Mouse (Mus musculus): ENCODE measurements around the gene Ndrg2. TPM values are rescaled to one million over a fixed set of nuclear protein-coding genes. Genes with fewer than 3 reads are reported as not detected.
"Not testable (repeated sequence)": the region's sequence is repeated elsewhere in the genome, so short reads cannot be mapped to it uniquely, and the experiment has no call there.

The Ndrg2 gene
- polyA plus RNA-seq, 1 experiment: 251 TPM

- H3K4me1 ChIP-seq (ENCODE audit: control insufficient read depth, insufficient read depth, low read length): peaks cover 2% of the 10 kb centered on the region; the same call in 1 of the 2 replicates
- under 1% methylated on average over 14 of the region's 14 CpGs for WGBS
- no peak for DNase-seq
- peak overlapping the region; percentile 89 for H3K4me3 ChIP-seq (replicated peaks; ENCODE audit: extremely low read depth, low read depth, low read length)
- TF ChIP-seq CTCF (IDR thresholded peaks at IDR 0.05; ENCODE audit: insufficient read depth, low read length) (no peak), POLR2A (IDR thresholded peaks at IDR 0.05; ENCODE audit: borderline replicate concordance, extremely low read depth, low read depth, low read length) (no peak)
These were observed 29.9 kb downstream of the Ndrg2 start for GRCm38 (mm10) chr14:51884031-51884544.

- no peak for TF ChIP-seq POLR2A (IDR thresholded peaks at IDR 0.05; ENCODE audit: borderline replicate concordance, extremely low read depth, low read depth, low read length)
- 0 out of 2 replicates have a peak, but pooled peaks have one; percentile 12 for TF ChIP-seq CTCF (IDR thresholded peaks at IDR 0.05; ENCODE audit: insufficient read depth, low read length)
- peak; percentile 60 for DNase-seq
- Histone ChIP-seq H3K4me3 (replicated peaks; ENCODE audit: extremely low read depth, low read depth, low read length) (peak overlapping the region; percentile 89), H3K4me1 (ENCODE audit: control insufficient read depth, insufficient read depth, low read length) (peaks cover 2% of the 10 kb centered on the region; the same call in 1 of the 2 replicates)
- 0% methylated on average over 4 of the region's 4 CpGs for WGBS
These were observed 30.4 kb downstream of the Ndrg2 start for GRCm38 (mm10) chr14:51883527-51884030.

- H3K4me1 ChIP-seq (ENCODE audit: control insufficient read depth, insufficient read depth, low read length): no peaks in the 10 kb centered on the region
- H3K4me3 ChIP-seq (replicated peaks; ENCODE audit: extremely low read depth, low read depth, low read length): no peak overlapping the region
- no peak for DNase-seq
- WGBS: 70% methylated on average over 3 of the region's 3 CpGs
- TF ChIP-seq POLR2A (IDR thresholded peaks at IDR 0.05; ENCODE audit: borderline replicate concordance, extremely low read depth, low read depth, low read length): no peak
- TF ChIP-seq CTCF (IDR thresholded peaks at IDR 0.05; ENCODE audit: insufficient read depth, low read length): no peak
These were observed 36.4 kb downstream of the Ndrg2 start for GRCm38 (mm10) chr14:51877517-51877916.

GRCm38 (mm10) chr14:51871741-51872140, 42.2 kb downstream of the Ndrg2 start:
- Histone ChIP-seq H3K4me3 (replicated peaks; ENCODE audit: extremely low read depth, low read depth, low read length) (no peak overlapping the region), H3K4me1 (ENCODE audit: control insufficient read depth, insufficient read depth, low read length) (no peaks in the 10 kb centered on the region)
- TF ChIP-seq CTCF (IDR thresholded peaks at IDR 0.05; ENCODE audit: insufficient read depth, low read length): no peak
- TF ChIP-seq POLR2A (IDR thresholded peaks at IDR 0.05; ENCODE audit: borderline replicate concordance, extremely low read depth, low read depth, low read length): no peak
- WGBS: 69% methylated on average over 9 of the region's 9 CpGs
- DNase-seq: no peak

GRCm38 (mm10) chr14:51870756-51871155, 43.2 kb downstream of the Ndrg2 start:
- H3K4me1 ChIP-seq (ENCODE audit: control insufficient read depth, insufficient read depth, low read length): no peaks in the 10 kb centered on the region
- WGBS: 56% methylated on average over 2 of the region's 2 CpGs
- TF ChIP-seq POLR2A (IDR thresholded peaks at IDR 0.05; ENCODE audit: borderline replicate concordance, extremely low read depth, low read depth, low read length) (no peak), CTCF (IDR thresholded peaks at IDR 0.05; ENCODE audit: insufficient read depth, low read length) (no peak)

GRCm38 (mm10) chr14:51863603-51864002, 50.4 kb downstream of the Ndrg2 start:
- not testable (repeated sequence) for DNase-seq
- 6% methylated on average over 1 of the region's 1 CpGs for WGBS

More at GRCm38 (mm10) chr14:51870756-51871155, 43.2 kb downstream of the Ndrg2 start:
- H3K4me3 ChIP-seq (replicated peaks; ENCODE audit: extremely low read depth, low read depth, low read length): no peak overlapping the region
- no peak for DNase-seq

GRCm38 (mm10) chr14:51855280-51855679, 58.7 kb downstream of the Ndrg2 start:
- 71% methylated on average over 7 of the region's 7 CpGs for WGBS
- not testable (repeated sequence) for H3K4me1 ChIP-seq (ENCODE audit: control insufficient read depth, insufficient read depth, low read length); H3K4me3 ChIP-seq (replicated peaks; ENCODE audit: extremely low read depth, low read depth, low read length); DNase-seq

More at GRCm38 (mm10) chr14:51863603-51864002, 50.4 kb downstream of the Ndrg2 start:
- not testable (repeated sequence) for H3K4me1 ChIP-seq (ENCODE audit: control insufficient read depth, insufficient read depth, low read length); H3K4me3 ChIP-seq (replicated peaks; ENCODE audit: extremely low read depth, low read depth, low read length)
- 0 out of 2 replicates have a peak, but pooled peaks have one; percentile 30 for TF ChIP-seq CTCF (IDR thresholded peaks at IDR 0.05; ENCODE audit: insufficient read depth, low read length)

Other genes with a start within 250 kb of the Ndrg2 start
- gene Gm17079, start 218.7 kb downstream of the Ndrg2 start, polyA plus RNA-seq (2012; rRNA removed): not detected in 2 replicates
- gene Gm5800, start 197.0 kb downstream of the Ndrg2 start, polyA plus RNA-seq (2012; rRNA removed): not detected in 2 replicates
- not detected in 2 replicates for gene Ang4, start 140.6 kb downstream of the Ndrg2 start, polyA plus RNA-seq (2012; rRNA removed)
- not detected in 2 replicates for gene AY358078, start 114.1 kb downstream of the Ndrg2 start, polyA plus RNA-seq (2012; rRNA removed)
- gene Ear6, start 60.5 kb downstream of the Ndrg2 start, polyA plus RNA-seq (2012; rRNA removed): 0.72 and 1.4 TPM in 2 replicates
- 26.0 and 27.2 TPM in 2 replicates for gene Mettl17, start 29.3 kb downstream of the Ndrg2 start, polyA plus RNA-seq (2012; rRNA removed)
- 2.7 and 3.9 TPM in 2 replicates for gene Slc39a2, start 21.3 kb downstream of the Ndrg2 start, polyA plus RNA-seq (2012; rRNA removed)
- gene Tppp2, start 4.3 kb upstream of the Ndrg2 start, polyA plus RNA-seq (2012; rRNA removed): not detected in 2 replicates
- not detected in 2 replicates for gene Rnase13, start 8.6 kb upstream of the Ndrg2 start, polyA plus RNA-seq (2012; rRNA removed)
- gene Arhgef40, start 70.6 kb upstream of the Ndrg2 start, polyA plus RNA-seq (2012; rRNA removed): 70.0 and 72.8 TPM in 2 replicates
- 0.58 and 0.69 TPM in 2 replicates for gene Tmem253, start 101.5 kb upstream of the Ndrg2 start, polyA plus RNA-seq (2012; rRNA removed)
- 84.8 and 87.6 TPM in 2 replicates for gene Zfp219, start 106.6 kb upstream of the Ndrg2 start, polyA plus RNA-seq (2012; rRNA removed)
- not detected in 2 replicates for gene Olfr221, start 128.3 kb upstream of the Ndrg2 start, polyA plus RNA-seq (2012; rRNA removed)
- 50.1 and 83.7 TPM in 2 replicates for gene Hnrnpc, start 189.9 kb upstream of the Ndrg2 start, polyA plus RNA-seq (2012; rRNA removed)
- gene Rpgrip1, start 196.5 kb upstream of the Ndrg2 start, polyA plus RNA-seq (2012; rRNA removed): 2.5 TPM in 2 replicates